Mouse (Mus musculus) liver, embryonic 16.5 days (tissue): Measurements from ENCODE around the gene Mrgprb2. TPM values are rescaled to one million over a fixed set of nuclear protein-coding genes. Genes with fewer than 3 reads are reported as not detected.

Source experiments
- ATAC-seq: fragments of 200-750 bp; cut with Nextera tagmentation; 2 replicates; pipeline ENCODE4 v1.8.0; 2017; ENCODE audit warnings: low read depth, mild to moderate bottlenecking, moderate number of reproducible peaks, moderate library complexity
- H3K27ac ChIP-seq: fragments of 300-500 bp; sonication (generic); 2 replicates; pipeline ENCODE4 v1.5.1; 2014; ENCODE audit warnings: mild to moderate bottlenecking, low read length
- H3K27me3 ChIP-seq: fragments of 300-500 bp; sonication (generic); 2 replicates; pipeline ENCODE4 v1.6.1; 2014; ENCODE audit warnings: low read depth, low read length, mixed read lengths; ENCODE audit not compliant: control insufficient read depth, insufficient read depth
- H3K36me3 ChIP-seq: fragments of 300-500 bp; sonication (generic); 2 replicates; pipeline ENCODE4 v1.6.1; 2014; ENCODE audit warnings: mild to moderate bottlenecking; ENCODE audit not compliant: control insufficient read depth, insufficient read depth
- H3K4me1 ChIP-seq: fragments of 300-500 bp; sonication (generic); 2 replicates; pipeline ENCODE4 v1.6.1; 2014; ENCODE audit warnings: low read depth, low read length, mixed read lengths; ENCODE audit not compliant: control insufficient read depth
- H3K4me2 ChIP-seq: fragments of 300-500 bp; sonication (generic); 2 replicates; pipeline ENCODE4 v1.6.1; 2014; ENCODE audit warnings: low read depth, low read length, mixed read lengths
- H3K4me3 ChIP-seq: fragments of 300-500 bp; sonication (generic); 2 replicates; pipeline ENCODE4 v1.5.1; 2014; ENCODE audit warnings: low read depth, mild to moderate bottlenecking, low read length
- H3K9ac ChIP-seq: fragments of 300-500 bp; sonication (generic); 2 replicates; pipeline ENCODE4 v1.6.1; 2014; ENCODE audit warnings: low read depth, low read length
- H3K9me3 ChIP-seq: fragments of 300-500 bp; sonication (generic); replicated peaks from 2 replicates; pipeline ENCODE4 v1.6.1; 2016; ENCODE audit warnings: low read length; ENCODE audit not compliant: control insufficient read depth
- polyA plus RNA-seq: library from polyadenylated mRNA; unstranded; fragments of >200 nt; fragmentation: Nextera tagmentation; extraction: Ambion mirVana; gene quantifications from 2 replicates; pipeline ENCODE4 v1.2.1, GENCODE M21; 2015

The Mrgprb2 gene
- polyA plus RNA-seq, result 0.05 TPM in 1 of 2 replicates, not detected in the other

- Histone ChIP-seq H3K4me2 (no peak within 1 kb of the TSS), H3K4me3 (no peak within 1 kb of the TSS), H3K27me3 (no peaks in the 10 kb centered on the region), H3K9me3 (no peaks in the 10 kb centered on the region), H3K4me1 (no peaks in the 10 kb centered on the region), H3K36me3 (no peaks in the 10 kb centered on the region), H3K27ac (no peak within 1 kb of the TSS), H3K9ac (no peak within 1 kb of the TSS)
- no peak for ATAC-seq
Measured at GRCm38 (mm10) chr7:48557986-48558385, at the start of gene Mrgprb2. Mrgprb2 (minus strand) TSS chr7:48558086.

Other genes with a start within 250 kb of the Mrgprb2 start
- gene Mrgprb8, start 169.6 kb downstream of the Mrgprb2 start, polyA plus RNA-seq, result not detected in 2 replicates
- not detected in 2 replicates for gene Mrgprb1, start 101.7 kb downstream of the Mrgprb2 start, polyA plus RNA-seq
- not detected in 2 replicates for gene Mrgprx2, start 58.8 kb downstream of the Mrgprb2 start, polyA plus RNA-seq
- gene Mrgprb3, start 85.7 kb upstream of the Mrgprb2 start, polyA plus RNA-seq, result not detected in 2 replicates
- 9.1 and 9.6 TPM in 2 replicates for gene Zdhhc13, start 230.9 kb upstream of the Mrgprb2 start, polyA plus RNA-seq